Mouse (Mus musculus) R1 (cell line): Measurements from ENCODE around the gene Erfe.
A peak's percentile ranks its signal among the peaks of the same experiment; 100 is the strongest.

Experiments
- DNase-seq: peaks from one replicate; pipeline ENCODE4 v3.0.0-alpha.2; 2018; ENCODE audit warnings: low read depth, low spot score

Gene Erfe

GRCm38 (mm10) chr1:91373414-91373835, 7.2 kb downstream of the Erfe start:
- no peak for DNase-seq

DNA sequence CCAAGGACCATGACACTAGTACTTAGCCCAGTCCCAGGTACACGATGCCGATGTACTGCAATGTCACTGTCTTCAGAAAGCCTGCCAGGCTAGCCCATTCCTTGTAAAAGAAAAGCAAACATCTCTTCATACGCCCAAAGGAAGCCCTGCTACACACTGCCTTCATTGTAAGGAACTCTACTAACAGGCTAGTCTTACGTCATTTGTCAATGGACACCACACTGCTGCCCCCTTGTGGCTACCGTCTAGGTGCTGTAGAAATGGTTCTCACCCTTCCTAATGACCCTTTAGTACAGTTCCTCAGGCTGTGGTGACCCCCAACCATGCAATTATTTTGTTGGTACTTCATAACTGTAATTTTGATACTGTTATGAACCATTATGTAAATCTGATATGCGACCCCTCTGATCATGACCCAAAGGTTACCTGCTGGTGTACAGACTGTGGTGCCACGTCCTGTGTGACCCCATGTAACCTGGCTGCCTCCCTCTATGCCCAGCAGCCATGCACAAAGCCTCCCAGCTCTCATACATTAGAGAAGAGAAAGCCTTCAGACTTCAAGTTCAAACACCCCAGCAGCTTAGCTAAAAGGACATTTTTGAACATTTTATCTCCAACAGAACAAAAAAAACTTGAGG, 14.3 kb downstream of the Erfe start:
- DNase-seq: peak; percentile 76

- DNase-seq: no peak
Observed at GRCm38 (mm10) chr1:91381091-91381471, 14.9 kb downstream of the Erfe start.

GRCm38 (mm10) chr1:91390369-91390768, 24.1 kb downstream of the Erfe start:
- DNase-seq: no peak

- DNase-seq: no peak
Observed at GRCm38 (mm10) chr1:91397927-91398259, 31.7 kb downstream of the Erfe start.

DNA sequence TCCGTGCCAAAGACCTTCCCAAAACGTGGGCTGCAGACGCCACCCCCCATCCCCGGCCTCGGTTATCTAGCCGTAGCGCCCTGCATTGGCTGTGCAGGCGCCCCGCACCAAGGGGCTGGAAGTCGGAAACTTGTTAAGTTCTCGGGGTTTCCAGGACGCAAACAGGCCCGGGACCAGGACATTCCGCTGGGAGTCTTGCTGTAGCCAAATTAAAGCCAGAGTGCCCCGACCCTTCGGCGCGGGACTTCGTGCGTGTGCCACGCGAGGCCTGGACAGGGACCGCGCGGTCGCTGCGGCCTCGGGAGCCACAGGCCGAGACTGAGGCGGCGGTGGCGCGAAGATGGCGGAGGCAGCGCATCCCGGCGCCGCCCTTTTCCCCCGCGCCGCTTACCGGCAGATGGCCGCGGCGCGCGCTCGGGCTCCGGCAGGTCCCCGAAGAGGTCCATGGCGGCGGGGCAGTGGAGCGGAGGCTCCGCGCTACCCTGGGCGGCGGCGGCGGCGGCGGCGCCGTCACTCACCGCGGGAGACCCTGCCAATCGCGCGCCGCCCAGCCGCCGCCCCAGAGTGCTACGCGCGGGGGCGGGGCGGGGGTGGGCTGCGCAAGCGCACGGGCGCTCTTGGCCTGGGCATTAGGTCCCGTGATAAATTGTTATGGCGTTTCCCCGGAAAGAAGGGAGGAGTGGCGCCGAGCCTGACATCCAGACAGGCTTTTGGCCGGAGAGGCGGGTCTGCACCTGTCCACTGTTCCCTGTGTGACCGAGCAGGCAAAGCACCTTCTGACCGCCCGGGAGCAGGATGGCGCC, 32.2 kb downstream of the Erfe start, which contains the start of gene Ilkap:
TSS of gene Ilkap (minus strand) at position 556 of the 803 bp plus-strand sequence.
- peak; percentile 85 for DNase-seq

GRCm38 (mm10) chr1:91404976-91405375, 38.7 kb downstream of the Erfe start:
- DNase-seq: no peak

DNA sequence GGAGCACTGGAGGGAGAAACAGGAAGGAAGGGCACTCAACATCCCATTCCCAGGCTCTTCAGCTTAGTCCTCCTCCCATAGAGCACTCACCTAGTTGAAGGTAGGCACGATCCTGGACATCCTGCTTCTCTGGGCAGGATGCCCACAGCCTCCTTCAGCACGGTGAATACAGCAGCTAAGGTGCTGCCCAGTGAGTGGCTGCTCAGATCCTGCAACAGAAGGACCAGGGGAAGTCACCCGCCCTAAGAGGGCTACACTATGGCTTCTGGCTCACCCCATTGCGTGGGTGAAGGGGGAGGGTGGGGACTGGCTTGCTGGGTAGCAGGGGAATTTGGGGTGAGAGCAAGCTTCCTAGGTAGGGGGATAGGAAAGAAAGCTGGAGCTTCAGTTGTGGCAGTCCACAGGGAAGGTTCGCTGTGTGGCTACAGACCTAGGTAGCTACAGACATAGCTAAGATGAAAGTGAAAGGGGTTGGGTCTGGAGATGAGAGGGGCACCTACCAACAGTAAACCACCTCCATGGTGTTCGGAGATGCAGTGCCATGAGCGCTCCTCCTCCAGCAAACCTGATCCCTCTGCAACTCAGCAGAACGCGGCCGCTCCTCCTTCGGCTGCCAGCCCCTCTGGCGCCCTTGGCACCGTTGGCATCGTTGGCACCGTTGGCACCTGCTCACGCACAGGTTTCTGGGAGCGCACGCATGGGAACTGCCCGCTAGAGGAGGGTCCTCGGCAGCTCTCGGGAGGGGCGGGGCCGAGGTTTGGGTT, 39.4 kb downstream of the Erfe start:
- DNase-seq: no peak

GRCm38 (mm10) chr1:91407819-91408218, 41.6 kb downstream of the Erfe start:
- no peak for DNase-seq

- DNase-seq: no peak
Observed at GRCm38 (mm10) chr1:91411631-91412285, 45.5 kb downstream of the Erfe start.

DNA sequence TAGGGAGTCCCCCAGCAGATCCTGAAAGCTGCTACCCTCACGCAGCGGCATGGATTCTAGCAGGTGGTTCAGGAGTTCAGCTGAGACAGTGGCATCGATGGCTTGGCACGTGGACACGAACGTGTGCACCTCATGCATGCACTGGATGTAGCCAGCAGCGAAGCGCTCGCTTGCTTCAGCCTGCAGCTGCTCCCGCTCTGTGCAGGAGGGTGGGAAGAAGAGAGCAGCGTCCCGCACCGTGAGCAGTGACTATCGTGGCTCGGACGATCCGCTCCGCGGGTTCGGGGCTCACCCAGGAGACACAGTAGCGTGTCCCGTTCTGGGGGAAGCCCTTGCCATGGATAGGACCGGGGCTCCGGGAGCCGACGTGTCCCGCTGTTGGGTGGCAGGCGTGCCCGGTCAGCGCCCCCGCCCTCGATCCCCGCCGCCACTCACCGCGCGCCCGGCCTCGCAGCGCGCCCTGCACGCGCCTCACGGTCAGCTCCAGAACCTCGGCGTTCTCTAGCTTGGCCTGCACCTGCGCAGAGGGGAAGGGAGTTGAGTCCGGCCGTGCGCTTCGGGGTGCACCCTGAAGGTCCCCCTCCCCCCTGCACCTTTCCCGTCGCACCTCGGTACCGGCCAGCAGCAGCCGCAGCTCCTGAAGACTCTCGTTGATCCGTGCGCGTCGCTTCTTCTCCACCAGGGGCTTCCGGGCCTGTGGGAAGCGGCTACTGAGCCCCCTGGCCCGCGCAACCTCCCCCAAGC, 46.2 kb downstream of the Erfe start:
- DNase-seq: peak; percentile 21

GRCm38 (mm10) chr1:91413030-91413506, 46.8 kb downstream of the Erfe start:
- peak; percentile 97 for DNase-seq

- no peak for DNase-seq
Observed at GRCm38 (mm10) chr1:91413536-91413897, 47.3 kb downstream of the Erfe start.

GRCm38 (mm10) chr1:91413898-91414594, 47.8 kb downstream of the Erfe start, which contains the start of gene Hes6:
TSS of gene Hes6 (minus strand) at chr1:91414038.
- DNase-seq: peak; percentile 66

DNA sequence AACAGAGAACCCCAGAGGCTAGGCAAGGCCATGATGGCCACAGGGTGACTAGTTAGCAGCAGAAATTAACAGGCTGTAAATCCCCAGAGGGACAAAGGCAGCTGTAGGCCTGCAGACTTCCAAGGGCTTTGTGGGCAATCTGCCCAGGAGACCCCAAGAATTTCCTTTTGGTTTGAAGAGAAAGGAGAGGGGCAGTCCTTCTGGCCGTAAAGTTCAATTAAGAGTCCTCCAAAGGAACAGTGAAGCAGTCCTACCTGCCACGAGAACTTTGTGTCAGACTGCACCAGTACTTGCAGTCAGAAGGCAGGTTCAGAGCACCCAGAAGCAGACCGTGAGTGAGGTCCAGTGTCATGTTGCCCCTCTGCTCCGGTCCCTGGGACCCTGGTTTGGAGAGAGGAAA, 48.7 kb downstream of the Erfe start:
- no peak for DNase-seq

DNA sequence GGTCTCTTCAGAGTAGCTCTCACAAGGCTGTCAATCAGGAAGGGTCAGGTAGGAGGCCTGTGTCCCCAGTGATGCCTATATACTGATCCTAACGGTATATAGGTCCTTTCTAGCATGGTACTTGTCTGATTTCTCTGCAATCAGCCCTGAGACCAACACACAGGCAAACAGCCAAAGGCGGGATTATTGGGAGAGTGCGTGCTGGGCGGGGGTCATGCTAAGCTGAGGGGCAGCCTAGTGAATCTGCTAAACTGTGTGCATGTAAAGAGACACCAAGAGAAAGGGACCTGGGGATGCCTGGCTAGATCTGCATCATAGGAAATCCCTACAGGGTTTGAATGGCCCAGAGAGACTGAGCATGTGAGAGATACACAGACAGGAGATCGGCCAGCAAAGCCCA, 49.1 kb downstream of the Erfe start:
- no peak for DNase-seq

DNA sequence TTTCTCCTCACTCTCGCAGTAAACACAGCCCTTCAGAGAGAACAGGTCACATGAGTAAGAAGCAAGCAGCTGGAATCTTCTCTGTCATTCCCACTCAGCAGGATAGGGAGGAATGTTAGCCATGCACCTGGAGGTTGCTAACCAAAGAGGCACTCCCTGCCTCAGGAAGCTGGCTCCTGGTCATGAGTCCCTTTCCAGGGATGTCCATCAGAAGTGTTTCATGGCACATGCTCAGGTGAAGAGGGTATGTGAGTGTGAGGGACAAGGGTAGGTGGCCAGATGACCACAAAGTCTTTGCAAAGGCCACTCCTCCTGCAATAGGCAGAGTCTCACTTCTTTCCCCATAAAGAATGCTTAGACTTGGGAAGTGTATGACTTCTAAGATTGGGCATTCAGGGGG, 51.8 kb downstream of the Erfe start:
- no peak for DNase-seq

- no peak for DNase-seq
Observed at GRCm38 (mm10) chr1:91419862-91420600, 53.8 kb downstream of the Erfe start.

- no peak for DNase-seq
Observed at GRCm38 (mm10) chr1:91420601-91421065, 54.4 kb downstream of the Erfe start.
